10 mouse cellular contexts compared by ENCODE assay signal in the genomic region with DNA sequence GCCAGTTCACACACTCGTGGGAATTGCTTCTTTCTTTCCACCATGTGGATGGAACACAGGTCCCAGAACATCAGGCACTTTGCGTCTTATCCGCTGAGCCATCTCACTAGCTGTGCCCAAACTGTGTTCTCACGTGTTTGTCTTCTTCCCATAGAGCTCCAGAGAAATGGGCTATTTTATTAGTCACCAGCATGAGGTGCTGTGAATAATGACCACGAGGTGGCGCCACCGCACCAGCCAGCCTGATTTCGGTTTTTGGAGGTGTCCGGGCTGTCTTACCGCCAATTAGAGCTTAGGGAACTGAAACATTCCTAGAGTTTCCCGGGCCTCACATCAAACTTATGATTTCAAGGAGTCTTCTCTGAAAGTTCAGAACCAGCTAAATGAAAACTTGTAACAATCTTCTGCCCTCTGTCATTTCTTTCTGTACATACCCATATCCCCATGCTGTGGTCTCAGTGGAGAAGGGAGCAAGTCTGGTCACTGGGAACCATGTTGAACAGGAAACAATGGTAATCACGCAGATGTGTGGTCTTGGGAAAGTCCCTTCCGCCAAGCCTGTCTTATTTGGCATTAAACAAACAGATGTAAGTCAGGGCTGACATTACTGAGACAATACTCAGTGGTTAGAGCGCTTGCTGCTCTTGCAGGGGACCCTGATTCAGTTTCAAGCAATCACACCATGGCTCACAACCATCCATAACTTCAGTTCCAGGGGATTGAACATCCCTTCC. TPM values are rescaled to one million over a fixed set of nuclear protein-coding genes. Genes with fewer than 3 reads are reported as not detected.
DNase-seq lines count a peak whose midpoint lies in the region; ATAC-seq and TF ChIP-seq lines count a peak whose summit lies in the region.
"Had no signal": no experiment of that assay in that cellular context is flagged by ENCODE, and none has a peak within 500 bp of the region (broad histone marks: within the 10 kb centered on the region; RNA-seq: fewer than 3 reads in every experiment).

No protein-coding gene starts in this region.

- 0 out of 2 replicates have a peak, but pooled peaks cover 2% of the 10 kb centered on the region for H3K4me1 ChIP-seq in heart, embryonic 10.5 days
- H3K4me1 ChIP-seq: embryonic facial prominence, embryonic 15.5 days; lung, embryonic 15.5 days had no signal

- no peaks in the 10 kb centered on the region for H3K27me3 ChIP-seq in heart, embryonic 10.5 days (ENCODE audit: insufficient read depth, poor library complexity, severe bottlenecking)
- no peaks in the 10 kb centered on the region for H3K27me3 ChIP-seq in Patski
- H3K27me3 ChIP-seq: embryonic facial prominence, embryonic 15.5 days; lung, embryonic 15.5 days had no signal

- ATAC-seq in Patski = no peak
- peak; percentile 56 for ATAC-seq in megakaryocyte progenitor cell, adult 5-6 weeks (replicated peaks; ENCODE audit: poor library complexity)

- 31% methylated on average over 14 of the region's 14 CpGs for WGBS in heart, embryonic 10.5 days

- POLR2A ChIA-PET in Patski (lab: Charles Lee) = no interaction called here

- H3K9me3 ChIP-seq in heart, embryonic 10.5 days = no peaks in the 10 kb centered on the region
- H3K9me3 ChIP-seq: embryonic facial prominence, embryonic 15.5 days; lung, embryonic 15.5 days had no signal

- in situ Hi-C loops in Patski (cut with MboI; ENCODE audit: low pct_unique_long_range_greater_than_20kb) = loop anchor here (25.0 kb wide), 1 partner anchor 1608 kb away; no protein-coding TSS in a partner anchor

- H3K27ac ChIP-seq in heart, embryonic 10.5 days = no peak overlapping the region
- H3K27ac ChIP-seq: embryonic facial prominence, embryonic 15.5 days; lung, embryonic 15.5 days had no signal

- peak; percentile 70 for TF ChIP-seq CTCF in Patski (IDR thresholded peaks at IDR 0.05)

- DNase-seq in heart, embryonic 10.5 days (ENCODE audit: low spot score) = peak; percentile 86
- no peak for DNase-seq in heart, adult 11 months
- DNase-seq in A20 (ENCODE audit: low read depth, low spot score) (peak; percentile 93), Patski (ENCODE audit: low read depth, low spot score) (no peak)
- peak; percentile 77 for DNase-seq in embryo, embryonic 9.5 days (ENCODE audit: extremely low spot score)
- peak; percentile 76 for DNase-seq in kidney, postnatal 10 days
- peak; percentile 60 for DNase-seq in thymus, postnatal 0 days (ENCODE audit: low spot score)

- H3K36me3 ChIP-seq in heart, embryonic 10.5 days = no peaks in the 10 kb centered on the region
- H3K36me3 ChIP-seq: embryonic facial prominence, embryonic 15.5 days; lung, embryonic 15.5 days had no signal

- H3K4me3 ChIP-seq in heart, embryonic 10.5 days = no peak overlapping the region
- H3K4me3 ChIP-seq: embryonic facial prominence, embryonic 15.5 days; lung, embryonic 15.5 days had no signal

- CTCF ChIA-PET in Patski (lab: Charles Lee) = interaction anchor here (0.6 to 1.4 kb wide), 4 partner anchors 39 to 127 kb away, joined by 3 to 4 read pairs (median 3); no protein-coding TSS in a partner anchor

RNA-seq across cellular contexts. Expression of a gene that starts 10.4 kb away (rescaled TPM):
- polyA plus RNA-seq in heart, embryonic 10.5 days (2016; fragmentation: Nextera tagmentation; extraction: Ambion mirVana) = 3.3 and 6.4 TPM in 2 replicates
- 0.05 TPM for polyA plus RNA-seq in Patski (2021)
- not detected in 2 replicates for total RNA-seq in megakaryocyte progenitor cell, adult 5-6 weeks (2015)
- total RNA-seq in megakaryocyte progenitor cell, adult 5-6 weeks (2017) = not detected in 2 replicates
- polyA plus RNA-seq in thymus, postnatal 0 days (2015; fragmentation: Nextera tagmentation; extraction: Ambion mirVana) = 0.20 and 0.41 TPM in 2 replicates

RNA-seq across cellular contexts. Expression of a gene that starts 11.8 kb away (rescaled TPM):
- 14.1 and 18.6 TPM in 2 replicates for polyA plus RNA-seq in heart, embryonic 10.5 days (2016; fragmentation: Nextera tagmentation; extraction: Ambion mirVana)
- polyA plus RNA-seq in Patski (2021) = 27.3 TPM
- total RNA-seq in megakaryocyte progenitor cell, adult 5-6 weeks (2015) = 46.0 and 53.8 TPM in 2 replicates
- 21.9 and 26.8 TPM in 2 replicates for total RNA-seq in megakaryocyte progenitor cell, adult 5-6 weeks (2017)
- 39.0 and 39.1 TPM in 2 replicates for polyA plus RNA-seq in thymus, postnatal 0 days (2015; fragmentation: Nextera tagmentation; extraction: Ambion mirVana)

Comparison
In these comparisons a context has a peak if more than half of its experiments do, and no peak if none do; other contexts are left out.
1. DNase-seq: peak in heart, embryonic 10.5 days (single experiment), A20 (single experiment), embryo, embryonic 9.5 days (single experiment), kidney, postnatal 10 days (single experiment) and thymus, postnatal 0 days (single experiment); none in heart, adult 11 months (single experiment) and Patski (single experiment).